Mouse (Mus musculus) layer of hippocampus, adult 9-10 months (tissue): ENCODE results near the gene Mkks.

ENCODE experiments used
- DNase-seq: peaks from one replicate; pipeline ENCODE4 v3.0.0; 2022; ENCODE audit warnings: low spot score

Gene Mkks

GRCm38 (mm10) chr2:136835882-136836281 is 55.3 kb downstream of the Mkks start:
- no peak for DNase-seq

DNA sequence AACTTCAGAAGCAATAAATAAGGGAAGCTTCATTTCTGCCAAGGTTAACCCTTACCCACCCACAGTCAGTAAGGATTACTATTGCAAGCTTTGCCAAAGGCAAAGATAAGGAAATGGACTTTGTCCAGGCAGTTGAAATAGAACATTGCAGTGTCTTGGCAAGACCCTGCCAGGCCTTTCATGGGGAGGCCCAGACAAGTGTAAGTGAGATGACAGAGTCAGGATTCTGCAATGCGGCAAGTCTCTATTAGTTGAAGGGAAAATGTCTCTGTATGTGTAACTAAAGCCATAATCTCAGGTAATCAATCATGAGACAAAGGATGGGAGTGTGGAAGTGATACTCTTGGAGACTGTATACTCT is 56.5 kb downstream of the Mkks start:
- no peak for DNase-seq

- no peak for DNase-seq
Observed at GRCm38 (mm10) chr2:136833976-136834714, 57.0 kb downstream of the Mkks start.

DNA sequence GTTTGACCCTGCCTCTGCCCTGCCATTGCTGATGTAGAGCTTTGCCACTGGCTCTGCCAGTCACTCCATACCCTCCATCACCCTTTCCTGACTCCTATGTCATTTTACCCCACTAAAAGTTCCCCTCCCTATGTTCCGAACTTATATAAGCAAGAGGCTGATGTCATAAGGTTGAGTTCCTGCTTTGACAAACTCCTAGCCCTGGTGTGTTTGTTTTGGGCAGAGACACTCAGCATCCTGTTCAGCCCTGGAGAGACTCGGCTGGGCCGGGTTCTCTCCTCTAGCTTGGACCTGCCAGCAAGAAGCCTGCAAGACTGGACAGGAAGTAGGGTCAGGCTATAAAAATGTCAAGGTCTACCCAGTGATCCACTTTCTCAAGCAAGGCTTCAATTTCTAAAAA is 58.3 kb downstream of the Mkks start:
- DNase-seq: no peak

- DNase-seq: no peak
Observed at GRCm38 (mm10) chr2:136827612-136828011, 63.6 kb downstream of the Mkks start.
